Mouse (Mus musculus) mouse trophoblast stem cell (cell line): Measurements from ENCODE around the gene Agpat1.

ENCODE experiments used
- in situ Hi-C, 2 experiments: fragments of 300-500 bp; cut with MseI, MboI; formaldehyde crosslinking; loops; 2 replicates in 1 of 2; 3 replicates in 1 of 2; pipeline ENCODE4 v1.15.1; 2025

Gene Agpat1

GRCm38 (mm10) chr17:34652546-34652945, 48.5 kb downstream of the Agpat1 start:
- in situ Hi-C loops, result no loop called here

DNA sequence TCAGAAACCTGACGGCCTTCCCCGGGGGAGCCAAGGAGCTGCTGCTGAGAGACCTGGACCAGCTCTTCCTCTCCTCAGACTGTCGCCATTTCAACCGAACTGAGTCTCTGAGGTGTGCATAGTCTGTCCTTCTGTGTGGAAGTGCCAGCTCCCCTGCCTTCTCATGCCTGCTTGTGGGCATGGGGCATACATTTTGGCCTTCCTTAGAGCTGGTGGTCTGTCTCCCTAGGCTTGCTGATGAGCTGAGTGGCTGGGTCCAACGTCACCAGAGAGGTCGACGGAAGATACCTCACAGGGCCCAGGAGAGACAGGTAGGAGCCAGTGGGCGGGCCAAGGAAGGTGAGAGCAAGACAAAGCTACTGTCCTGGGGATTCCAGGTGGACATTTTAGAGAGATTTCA, 48.9 kb downstream of the Agpat1 start:
- in situ Hi-C loops, result no loop called here

- in situ Hi-C loops, result no loop called here
Measured at GRCm38 (mm10) chr17:34653746-34654285, 49.8 kb downstream of the Agpat1 start.

- in situ Hi-C loops, result no loop called here
Measured at GRCm38 (mm10) chr17:34654392-34654791, 50.3 kb downstream of the Agpat1 start.

GRCm38 (mm10) chr17:34655160-34655559, 51.1 kb downstream of the Agpat1 start:
- in situ Hi-C loops, result no loop called here

GRCm38 (mm10) chr17:34655581-34655991, 51.5 kb downstream of the Agpat1 start:
- in situ Hi-C loops, result no loop called here

- in situ Hi-C loops, result no loop called here
Measured at GRCm38 (mm10) chr17:34656666-34657065, 52.6 kb downstream of the Agpat1 start.

GRCm38 (mm10) chr17:34657271-34657670, 53.2 kb downstream of the Agpat1 start:
- in situ Hi-C loops, result no loop called here

- in situ Hi-C loops, result no loop called here
Measured at GRCm38 (mm10) chr17:34658145-34658544, 54.1 kb downstream of the Agpat1 start.

DNA sequence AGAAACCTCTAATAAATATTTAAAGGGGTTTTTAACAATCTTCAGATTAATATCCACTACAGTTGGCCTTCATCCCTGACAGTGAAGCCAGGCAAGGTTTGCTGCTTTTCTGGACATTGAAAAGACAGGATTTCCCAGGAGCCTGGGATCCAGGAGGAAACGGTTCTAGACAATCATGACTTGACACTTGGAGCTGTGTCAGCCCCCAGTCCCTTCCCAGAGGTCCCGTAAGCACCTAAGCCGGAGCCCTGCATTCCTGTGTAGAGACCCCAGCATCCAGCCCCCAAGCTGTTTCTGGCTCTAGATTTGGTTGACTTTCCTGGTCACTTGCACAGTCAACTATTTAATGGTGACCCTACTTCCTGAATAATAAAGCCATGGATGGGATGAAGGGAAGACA, 54.5 kb downstream of the Agpat1 start:
- in situ Hi-C loops, result no loop called here

- in situ Hi-C loops, result no loop called here
Measured at GRCm38 (mm10) chr17:34659181-34659896, 55.3 kb downstream of the Agpat1 start.

- in situ Hi-C loops, result loop anchor here in 1 of 2 experiments (10.0 kb wide), 1 partner anchor 55 kb away; no protein-coding TSS in a partner anchor
Measured at GRCm38 (mm10) chr17:34659897-34660214, 55.8 kb downstream of the Agpat1 start.

GRCm38 (mm10) chr17:34660259-34660820, 56.3 kb downstream of the Agpat1 start:
- in situ Hi-C loops, result loop anchor here in 1 of 2 experiments (10.0 kb wide), 1 partner anchor 54 kb away; no protein-coding TSS in a partner anchor

DNA sequence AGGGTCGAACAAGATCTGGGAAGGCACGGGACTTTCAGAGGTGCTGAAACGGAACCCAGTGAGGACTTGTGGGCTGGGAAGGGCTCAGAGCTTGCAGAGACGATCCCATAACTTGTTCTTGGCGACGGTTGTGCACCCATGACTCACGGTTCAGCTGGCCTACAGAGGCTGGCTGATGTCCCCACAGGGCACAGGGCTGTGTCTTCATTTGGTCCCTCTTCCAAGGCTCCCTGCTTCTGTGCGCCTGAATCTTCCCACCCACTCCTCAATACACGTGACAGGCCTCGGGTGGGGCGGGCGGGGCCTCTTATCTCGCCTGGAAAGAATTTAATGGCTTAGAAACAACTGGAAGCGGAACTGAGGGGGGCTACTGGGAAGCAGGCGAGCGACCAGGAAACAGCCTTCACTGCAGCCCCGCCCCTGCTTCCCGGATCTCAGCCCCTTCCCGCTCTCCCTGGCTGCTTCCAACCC, 57.1 kb downstream of the Agpat1 start:
- in situ Hi-C loops, result loop anchor here in 1 of 2 experiments (10.0 kb wide), 1 partner anchor 54 kb away; no protein-coding TSS in a partner anchor

GRCm38 (mm10) chr17:34662468-34662867, 58.4 kb downstream of the Agpat1 start:
- in situ Hi-C loops, result loop anchor here in 1 of 2 experiments (10.0 kb wide), 1 partner anchor 52 kb away; no protein-coding TSS in a partner anchor

GRCm38 (mm10) chr17:34662978-34663377, 58.9 kb downstream of the Agpat1 start:
- in situ Hi-C loops, result loop anchor here in 1 of 2 experiments (10.0 kb wide), 1 partner anchor 52 kb away; no protein-coding TSS in a partner anchor
